14 mouse cellular contexts compared by ENCODE assay signal in genomic region chr6:121090786-121091185, GRCm38 (mm10).
"Had no signal": no experiment of that assay in that cellular context is flagged by ENCODE, and none has a peak within 500 bp of the region (broad histone marks: within the 10 kb centered on the region; RNA-seq: fewer than 3 reads in every experiment).

No protein-coding gene starts in this region.

- H3K4me3 ChIP-seq: limb, embryonic 15.5 days; midbrain, embryonic 12.5 days; neural tube, embryonic 13.5 days had no signal

- H3K9me3 ChIP-seq: limb, embryonic 15.5 days; neural tube, embryonic 13.5 days had no signal

- H3K36me3 ChIP-seq: limb, embryonic 15.5 days had no signal

- H3K27ac ChIP-seq: kidney, postnatal 0 days; limb, embryonic 15.5 days; midbrain, embryonic 12.5 days; neural tube, embryonic 13.5 days had no signal

- ATAC-seq: midbrain, embryonic 16.5 days had no signal

- H3K9ac ChIP-seq: limb, embryonic 15.5 days; midbrain, embryonic 12.5 days; neural tube, embryonic 13.5 days had no signal

- DNase-seq: kidney, adult 9 months; kidney, postnatal 36 days; layer of hippocampus, adult 9-11 months; layer of hippocampus, postnatal 36 days; lung, adult 18-20 months; retina, postnatal 1 day; right cerebral cortex, postnatal 4 days; spleen, adult 18-20 months; thymus, postnatal 36 days had no signal

- H3K4me1 ChIP-seq: midbrain, embryonic 12.5 days had no signal

- H3K27me3 ChIP-seq: limb, embryonic 15.5 days; midbrain, embryonic 12.5 days; neural tube, embryonic 13.5 days had no signal

- H3K4me2 ChIP-seq: limb, embryonic 15.5 days; midbrain, embryonic 12.5 days; neural tube, embryonic 13.5 days had no signal
